Mouse (Mus musculus) hindbrain, embryonic 16.5 days (tissue): Measurements from ENCODE around the gene Eif1ax. TPM values are rescaled to one million over a fixed set of nuclear protein-coding genes. Genes with fewer than 3 reads are reported as not detected.
A peak's percentile ranks its signal among the peaks of the same experiment; 100 is the strongest.
"Not testable (repeated sequence)": the region's sequence is repeated elsewhere in the genome, so short reads cannot be mapped to it uniquely, and the experiment has no call there.

Experiments used
- ATAC-seq: fragments of 200-750 bp; cut with Nextera tagmentation; 2 replicates; pipeline ENCODE4 v1.8.0; 2017; ENCODE audit warnings: moderate TSS enrichment, moderate library complexity
- H3K27ac ChIP-seq: fragments of 300-500 bp; sonication (generic); 2 replicates; pipeline ENCODE4 v1.5.1; 2014; ENCODE audit warnings: low read depth, mild to moderate bottlenecking, control low read depth, low read length, moderate library complexity
- H3K27me3 ChIP-seq: fragments of 300-500 bp; sonication (generic); replicated peaks from 2 replicates; pipeline ENCODE4 v1.6.1; 2014; ENCODE audit warnings: low read length; ENCODE audit not compliant: control insufficient read depth, insufficient read depth
- H3K36me3 ChIP-seq: fragments of 300-500 bp; sonication (generic); 2 replicates; pipeline ENCODE4 v1.6.1; 2014; ENCODE audit warnings: mild to moderate bottlenecking, low read length, moderate library complexity, mixed read lengths; ENCODE audit not compliant: control insufficient read depth, insufficient read depth
- H3K4me1 ChIP-seq: fragments of 300-500 bp; sonication (generic); 2 replicates; pipeline ENCODE4 v1.6.1; 2014; ENCODE audit warnings: low read depth, low read length; ENCODE audit not compliant: control insufficient read depth, insufficient read depth
- H3K4me2 ChIP-seq: fragments of 300-500 bp; sonication (generic); 2 replicates; pipeline ENCODE4 v1.6.1; 2014; ENCODE audit warnings: mild to moderate bottlenecking, low read length, control low read depth, moderate library complexity
- H3K4me3 ChIP-seq: fragments of 300-500 bp; sonication (generic); 2 replicates; pipeline ENCODE4 v1.5.1; 2014; ENCODE audit warnings: mild to moderate bottlenecking, low read length, control low read depth, moderate library complexity
- H3K9ac ChIP-seq: fragments of 300-500 bp; sonication (generic); 2 replicates; pipeline ENCODE4 v1.6.1; 2014; ENCODE audit warnings: low read depth, mild to moderate bottlenecking, control low read depth, low read length, moderate library complexity
- H3K9me3 ChIP-seq: fragments of 300-500 bp; sonication (generic); 2 replicates; pipeline ENCODE4 v1.6.1; 2014; ENCODE audit warnings: mild to moderate bottlenecking, low read length, moderate library complexity; ENCODE audit not compliant: control insufficient read depth
- WGBS: fragments of 180-500 bp; shearing (Covaris S2); extraction: QIAGEN DNeasy Blood & Tissue Kit; methylation state at CpG from one replicate; pipeline ENCODE4 v1.1.7; 2014; 5-methylcytosine and 5-hydroxymethylcytosine counted together
- polyA plus RNA-seq: library from polyadenylated mRNA; unstranded; fragments of >200 nt; fragmentation: Nextera tagmentation; extraction: Ambion mirVana; gene quantifications from 2 replicates; pipeline ENCODE4 v1.2.1, GENCODE M21; 2015

Gene Eif1ax
- polyA plus RNA-seq, 1 experiment from 2014 or later: 102 TPM

DNA sequence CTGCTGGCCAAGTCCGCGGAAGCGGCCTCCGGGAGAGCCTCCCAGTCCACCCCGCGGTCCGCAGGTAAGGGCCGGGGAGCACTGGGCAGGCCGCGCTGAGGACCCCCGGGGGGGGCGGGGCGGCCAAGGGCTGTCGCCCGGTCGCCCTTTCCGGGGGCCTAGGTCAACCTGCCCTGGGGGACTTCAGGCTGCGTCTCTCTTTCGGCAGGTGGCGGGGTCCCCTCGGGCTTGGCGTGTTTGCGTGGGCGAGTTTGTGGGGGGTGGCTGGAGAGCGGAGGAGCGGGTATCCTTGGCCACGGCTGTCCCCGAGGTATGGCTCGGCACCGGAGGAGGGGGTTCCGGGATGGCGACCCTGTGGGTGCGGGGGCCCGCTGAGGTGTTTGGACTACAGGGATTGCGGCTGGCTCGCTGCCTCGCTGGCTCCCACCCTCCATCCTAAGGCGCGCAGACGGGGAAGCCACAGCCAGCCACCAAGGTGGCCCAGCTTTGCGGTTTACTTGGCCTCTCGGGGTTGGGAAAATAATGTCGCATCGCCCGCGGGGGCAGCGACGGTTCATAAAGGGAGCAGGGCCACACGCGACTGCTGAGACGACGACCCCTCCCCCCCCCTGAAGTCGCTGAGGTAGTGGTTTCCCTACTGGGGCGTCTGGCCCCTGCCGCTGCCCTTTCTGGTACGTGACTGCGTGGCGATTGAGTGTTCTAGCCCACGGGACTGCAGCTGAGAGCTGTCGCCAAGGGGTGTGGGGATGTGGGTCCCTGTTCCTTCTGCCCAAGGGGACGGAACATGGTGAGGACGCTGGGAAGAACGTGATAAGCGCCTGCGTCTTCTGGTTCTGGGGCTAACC is 43.1 kb downstream of the Eif1ax start:
- peak overlapping the region; percentile 58 for H3K4me3 ChIP-seq
- H3K4me2 ChIP-seq: peak overlapping the region; percentile 60
- H3K27me3 ChIP-seq: no peaks in the 10 kb centered on the region
- WGBS: 17% methylated on average over 44 of the region's 65 CpGs
- H3K27ac ChIP-seq: peak overlapping the region; percentile 74
- H3K9ac ChIP-seq: peak overlapping the region; percentile 68
- H3K36me3 ChIP-seq: no peaks in the 10 kb centered on the region
- H3K4me1 ChIP-seq: no peaks in the 10 kb centered on the region
- H3K9me3 ChIP-seq: 0 out of 2 replicates have a peak, but pooled peaks cover 2% of the 10 kb centered on the region
- peak; percentile 71 for ATAC-seq

DNA sequence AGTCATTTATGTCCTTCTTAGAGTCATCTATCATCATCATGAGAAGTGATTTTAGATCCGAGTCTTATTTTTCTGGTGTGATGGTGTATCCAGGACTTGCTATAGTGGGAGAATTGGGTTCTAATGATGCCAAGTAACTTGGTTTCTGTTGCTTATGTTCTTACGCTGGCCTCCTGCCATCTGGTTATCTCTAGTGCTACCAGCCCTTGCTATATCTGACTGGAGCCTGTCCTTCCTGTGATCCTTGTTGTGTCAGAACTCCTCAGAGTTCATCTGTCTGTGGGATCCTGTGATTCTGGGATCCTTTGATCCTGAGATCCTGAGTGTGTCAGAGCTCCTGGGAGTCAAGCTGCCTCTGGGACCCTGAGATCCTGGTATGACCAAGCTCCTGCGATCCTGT is 58.5 kb downstream of the Eif1ax start:
- H3K36me3 ChIP-seq, ATAC-seq, H3K4me1 ChIP-seq, H3K9ac ChIP-seq, H3K4me3 ChIP-seq, H3K27me3 ChIP-seq, H3K4me2 ChIP-seq, H3K27ac ChIP-seq, H3K9me3 ChIP-seq: not testable (repeated sequence)
- 90% methylated on average over 3 of the region's 3 CpGs for WGBS

Other genes starting within 250 kb of the Eif1ax start
- 3.2 and 3.6 TPM in 2 replicates for gene Rps6ka3, start 161.9 kb upstream of the Eif1ax start, polyA plus RNA-seq
- gene Map7d2, start 42.4 kb downstream of the Eif1ax start, polyA plus RNA-seq: 55.0 and 57.6 TPM in 2 replicates
- gene Bclaf3, start 154.5 kb downstream of the Eif1ax start, polyA plus RNA-seq: 20.8 TPM in 2 replicates